Mouse (Mus musculus) fat pad, adult 2 months (tissue): ENCODE data around the gene Qtrt1.

Experiments
- DNase-seq: peaks from one replicate; pipeline ENCODE4 v3.0.0-alpha.2; 2011; ENCODE audit warnings: low read depth, low spot score; ENCODE audit errors: extremely low read depth

Gene Qtrt1

GRCm38 (mm10) chr9:21417866-21418265 lies 6.2 kb downstream of the Qtrt1 start:
- no peak for DNase-seq

GRCm38 (mm10) chr9:21419646-21420045 lies 8.0 kb downstream of the Qtrt1 start:
- DNase-seq, result no peak

GRCm38 (mm10) chr9:21424631-21425555 lies 13.3 kb downstream of the Qtrt1 start, which contains the start of gene Dnm2:
Gene Dnm2, plus strand, starts transcription at chr9:21424908.
- peak; percentile 97 for DNase-seq

GRCm38 (mm10) chr9:21425556-21425945 lies 13.9 kb downstream of the Qtrt1 start:
- no peak for DNase-seq

- no peak for DNase-seq
Observed at GRCm38 (mm10) chr9:21426013-21426412, 14.4 kb downstream of the Qtrt1 start.

- DNase-seq, result no peak
Observed at GRCm38 (mm10) chr9:21426525-21426924, 14.9 kb downstream of the Qtrt1 start.

GRCm38 (mm10) chr9:21427773-21428172 lies 16.1 kb downstream of the Qtrt1 start:
- DNase-seq, result no peak

GRCm38 (mm10) chr9:21428178-21428577 lies 16.5 kb downstream of the Qtrt1 start:
- no peak for DNase-seq

- no peak for DNase-seq
Observed at GRCm38 (mm10) chr9:21430724-21431123, 19.1 kb downstream of the Qtrt1 start.

- DNase-seq, result no peak
Observed at GRCm38 (mm10) chr9:21432066-21432465, 20.4 kb downstream of the Qtrt1 start.

GRCm38 (mm10) chr9:21433766-21434165 lies 22.1 kb downstream of the Qtrt1 start:
- no peak for DNase-seq

GRCm38 (mm10) chr9:21434410-21434809 lies 22.8 kb downstream of the Qtrt1 start:
- DNase-seq, result no peak

GRCm38 (mm10) chr9:21435777-21436635 lies 24.4 kb downstream of the Qtrt1 start:
- no peak for DNase-seq

GRCm38 (mm10) chr9:21437577-21437976 lies 25.9 kb downstream of the Qtrt1 start:
- no peak for DNase-seq

GRCm38 (mm10) chr9:21438219-21438618 lies 26.6 kb downstream of the Qtrt1 start:
- DNase-seq, result no peak

- no peak for DNase-seq
Observed at GRCm38 (mm10) chr9:21439456-21439855, 27.8 kb downstream of the Qtrt1 start.

- DNase-seq, result no peak
Observed at GRCm38 (mm10) chr9:21439914-21440313, 28.3 kb downstream of the Qtrt1 start.

- no peak for DNase-seq
Observed at GRCm38 (mm10) chr9:21440387-21440786, 28.8 kb downstream of the Qtrt1 start.

- no peak for DNase-seq
Observed at GRCm38 (mm10) chr9:21443853-21444252, 32.2 kb downstream of the Qtrt1 start.

- no peak for DNase-seq
Observed at GRCm38 (mm10) chr9:21444574-21444973, 32.9 kb downstream of the Qtrt1 start.

- DNase-seq, result no peak
Observed at GRCm38 (mm10) chr9:21445081-21445744, 33.6 kb downstream of the Qtrt1 start.
